Mouse (Mus musculus) lung, adult 2 months (tissue): ENCODE measurements around the gene Vamp5.

Experiments
- CTCF ChIP-seq: fragments of 200-500 bp; IDR thresholded peaks from 2 replicates; pipeline ENCODE4 v1.5.1; 2011; ENCODE audit warnings: mild to moderate bottlenecking, low read length, control low read depth; ENCODE audit not compliant: insufficient read depth
- POLR2A ChIP-seq: fragments of 200-500 bp; IDR thresholded peaks from 2 replicates; pipeline ENCODE4 v1.6.1; 2011; ENCODE audit warnings: low read depth, mild to moderate bottlenecking, control low read depth, low read length, borderline replicate concordance; ENCODE audit errors: extremely low read depth

DNA sequence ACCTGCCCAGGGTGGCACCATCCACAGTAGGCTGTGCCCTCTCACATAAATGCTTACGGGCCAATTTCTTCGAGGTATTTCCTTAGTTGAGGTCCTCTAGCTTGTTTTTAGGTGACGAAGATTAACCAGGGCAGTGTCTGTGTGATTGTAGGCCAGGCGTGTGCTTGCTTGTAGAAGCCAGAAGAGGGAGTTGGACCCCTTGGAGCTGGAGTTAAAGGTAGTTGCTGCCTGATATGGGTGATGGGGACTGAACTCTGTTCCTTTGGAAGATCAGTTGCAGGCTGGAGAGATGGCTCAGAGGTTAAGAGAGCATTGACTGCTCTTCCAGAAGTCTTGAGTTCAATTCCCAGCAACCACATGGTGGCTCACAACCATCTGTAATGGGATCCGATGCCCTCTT is 34.9 kb upstream of the Vamp5 start:
- TF ChIP-seq POLR2A (no peak), CTCF (no peak)
